Mouse (Mus musculus) kidney, postnatal 36 days (tissue): ENCODE data around the gene Mapkapk2.

Source experiments
- DNase-seq, 2 experiments: peaks; one replicate each; pipeline ENCODE4 v3.0.0; 2021 to 2022; ENCODE audit warnings: mixed read lengths in 2 of 2

Gene Mapkapk2

GRCm38 (mm10) chr1:131019492-131020098, 78.0 kb downstream of the Mapkapk2 start, which contains the start of gene Il10:
Gene Il10 (plus strand): TSS chr1:131019845.
- no peak for DNase-seq

- DNase-seq: no peak
Measured at GRCm38 (mm10) chr1:131015879-131016278, 81.7 kb downstream of the Mapkapk2 start.

- DNase-seq: no peak
Measured at GRCm38 (mm10) chr1:131015281-131015680, 82.3 kb downstream of the Mapkapk2 start.

GRCm38 (mm10) chr1:131013926-131014325, 83.7 kb downstream of the Mapkapk2 start:
- DNase-seq: no peak

- no peak for DNase-seq
Measured at GRCm38 (mm10) chr1:131012494-131012893, 85.1 kb downstream of the Mapkapk2 start.

- no peak for DNase-seq
Measured at GRCm38 (mm10) chr1:131010201-131011153, 87.1 kb downstream of the Mapkapk2 start.

- no peak for DNase-seq
Measured at GRCm38 (mm10) chr1:131006069-131006468, 91.6 kb downstream of the Mapkapk2 start.
